Mouse (Mus musculus) neural tube, embryonic 11.5 days (tissue): ENCODE data around the gene Txndc11. TPM values are rescaled to one million over a fixed set of nuclear protein-coding genes. Genes with fewer than 3 reads are reported as not detected.

Experiments used
- ATAC-seq: fragments of 200-750 bp; cut with Nextera tagmentation; 2 replicates; pipeline ENCODE4 v1.8.0; 2017; ENCODE audit warnings: moderate number of reproducible peaks, mild to moderate bottlenecking, moderate TSS enrichment, moderate library complexity; ENCODE audit not compliant: insufficient read depth, low FRiP score, low TSS enrichment
- DNase-seq: peaks from one replicate; pipeline ENCODE4 v3.0.0-alpha.2; 2015; ENCODE audit warnings: low spot score
- H3K27ac ChIP-seq: fragments of 300-500 bp; sonication (generic); 2 replicates; pipeline ENCODE4 v1.5.1; 2014; ENCODE audit warnings: low read depth, mild to moderate bottlenecking, low read length
- H3K27me3 ChIP-seq: fragments of 300-500 bp; sonication (generic); 2 replicates; pipeline ENCODE4 v1.6.1; 2014; ENCODE audit warnings: mild to moderate bottlenecking, low read length, mixed read lengths; ENCODE audit not compliant: control insufficient read depth, insufficient read depth
- H3K36me3 ChIP-seq: fragments of 300-500 bp; sonication (generic); 2 replicates; pipeline ENCODE4 v1.6.1; 2014; ENCODE audit warnings: mild to moderate bottlenecking, low read length, moderate library complexity, mixed read lengths; ENCODE audit not compliant: control insufficient read depth, insufficient read depth
- H3K4me1 ChIP-seq: fragments of 300-500 bp; sonication (generic); 2 replicates; pipeline ENCODE4 v1.6.1; 2014; ENCODE audit warnings: low read length, mixed read lengths; ENCODE audit not compliant: control insufficient read depth, insufficient read depth
- H3K4me2 ChIP-seq: fragments of 300-500 bp; sonication (generic); 2 replicates; pipeline ENCODE4 v1.6.1; 2014; ENCODE audit warnings: low read depth, mild to moderate bottlenecking, moderate library complexity
- H3K4me3 ChIP-seq: fragments of 300-500 bp; sonication (generic); 2 replicates; pipeline ENCODE4 v1.5.1; 2014; ENCODE audit warnings: low read depth, low read length
- H3K9ac ChIP-seq: fragments of 300-500 bp; sonication (generic); 2 replicates; pipeline ENCODE4 v1.6.1; 2014; ENCODE audit warnings: mild to moderate bottlenecking, low read length
- H3K9me3 ChIP-seq: fragments of 300-500 bp; sonication (generic); 2 replicates; pipeline ENCODE4 v1.6.1; 2016; ENCODE audit warnings: low read length; ENCODE audit not compliant: control insufficient read depth
- WGBS: fragments of 180-500 bp; shearing (Covaris S2); extraction: QIAGEN DNeasy Blood & Tissue Kit; methylation state at CpG from one replicate; pipeline ENCODE4 v1.1.7; 2014; 5-methylcytosine and 5-hydroxymethylcytosine counted together
- polyA plus RNA-seq: library from polyadenylated mRNA; unstranded; fragments of >200 nt; fragmentation: Nextera tagmentation; extraction: Ambion mirVana; gene quantifications from 2 replicates; pipeline ENCODE4 v1.2.1, GENCODE M21; 2014

The Txndc11 gene
- polyA plus RNA-seq, 1 experiment from 2014 or later: 32.5 TPM

DNA sequence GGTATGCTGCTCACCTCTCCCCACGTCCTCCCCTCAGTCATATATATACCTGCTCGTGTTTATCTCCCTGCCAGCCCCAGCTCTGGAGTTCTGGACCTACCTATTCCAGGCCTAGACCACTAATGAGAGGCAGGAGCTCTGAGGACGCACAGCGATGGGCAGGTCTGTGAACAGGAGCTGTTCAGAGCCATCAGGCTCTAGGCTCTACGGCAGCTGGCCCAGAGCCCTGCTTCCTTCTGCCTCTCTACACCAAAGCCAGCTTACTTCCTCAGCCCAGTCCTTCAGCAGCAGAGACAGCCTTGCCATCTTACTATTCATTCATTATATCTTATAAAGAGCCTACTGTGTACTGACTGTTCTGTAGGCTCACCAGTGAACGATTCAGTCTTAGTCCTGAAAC, 69.7 kb downstream of the Txndc11 start:
- DNase-seq: no peak
- Histone ChIP-seq H3K36me3 (no peaks in the 10 kb centered on the region), H3K9ac (peak overlapping the region; percentile 10; the same call in 1 of the 2 replicates), H3K4me3 (no peak overlapping the region), H3K27me3 (no peaks in the 10 kb centered on the region), H3K27ac (no peak overlapping the region), H3K4me2 (no peak overlapping the region), H3K4me1 (peaks cover 35% of the 10 kb centered on the region), H3K9me3 (no peaks in the 10 kb centered on the region)
- 98% methylated on average over 6 of the region's 6 CpGs for WGBS
- no peak for ATAC-seq

DNA sequence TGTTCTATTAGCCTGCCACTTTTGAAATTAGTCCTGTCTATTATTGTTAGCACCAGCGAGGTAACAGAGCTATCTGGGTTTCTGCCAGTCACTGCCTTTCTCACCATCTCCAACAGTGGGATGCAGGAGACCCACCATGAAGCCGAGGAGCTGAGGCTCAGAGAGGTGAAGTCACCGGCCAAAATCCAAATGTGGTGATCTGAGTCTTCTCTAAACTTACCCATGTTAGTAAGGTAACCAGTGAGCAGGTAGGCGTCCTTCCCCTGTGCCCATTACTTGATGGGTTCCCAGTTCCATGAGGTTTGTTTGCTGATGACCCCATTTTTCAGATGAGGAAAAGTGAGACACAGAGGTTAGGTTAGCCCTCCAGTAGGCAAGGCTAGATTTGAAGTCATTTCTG, 70.1 kb downstream of the Txndc11 start:
- Histone ChIP-seq H3K4me3 (no peak overlapping the region), H3K27ac (no peak overlapping the region), H3K9ac (no peak overlapping the region), H3K9me3 (no peaks in the 10 kb centered on the region), H3K4me1 (peaks cover 31% of the 10 kb centered on the region), H3K27me3 (no peaks in the 10 kb centered on the region), H3K36me3 (no peaks in the 10 kb centered on the region), H3K4me2 (no peak overlapping the region)
- DNase-seq: no peak
- no peak for ATAC-seq
- 97% methylated on average over 4 of the region's 4 CpGs for WGBS

DNA sequence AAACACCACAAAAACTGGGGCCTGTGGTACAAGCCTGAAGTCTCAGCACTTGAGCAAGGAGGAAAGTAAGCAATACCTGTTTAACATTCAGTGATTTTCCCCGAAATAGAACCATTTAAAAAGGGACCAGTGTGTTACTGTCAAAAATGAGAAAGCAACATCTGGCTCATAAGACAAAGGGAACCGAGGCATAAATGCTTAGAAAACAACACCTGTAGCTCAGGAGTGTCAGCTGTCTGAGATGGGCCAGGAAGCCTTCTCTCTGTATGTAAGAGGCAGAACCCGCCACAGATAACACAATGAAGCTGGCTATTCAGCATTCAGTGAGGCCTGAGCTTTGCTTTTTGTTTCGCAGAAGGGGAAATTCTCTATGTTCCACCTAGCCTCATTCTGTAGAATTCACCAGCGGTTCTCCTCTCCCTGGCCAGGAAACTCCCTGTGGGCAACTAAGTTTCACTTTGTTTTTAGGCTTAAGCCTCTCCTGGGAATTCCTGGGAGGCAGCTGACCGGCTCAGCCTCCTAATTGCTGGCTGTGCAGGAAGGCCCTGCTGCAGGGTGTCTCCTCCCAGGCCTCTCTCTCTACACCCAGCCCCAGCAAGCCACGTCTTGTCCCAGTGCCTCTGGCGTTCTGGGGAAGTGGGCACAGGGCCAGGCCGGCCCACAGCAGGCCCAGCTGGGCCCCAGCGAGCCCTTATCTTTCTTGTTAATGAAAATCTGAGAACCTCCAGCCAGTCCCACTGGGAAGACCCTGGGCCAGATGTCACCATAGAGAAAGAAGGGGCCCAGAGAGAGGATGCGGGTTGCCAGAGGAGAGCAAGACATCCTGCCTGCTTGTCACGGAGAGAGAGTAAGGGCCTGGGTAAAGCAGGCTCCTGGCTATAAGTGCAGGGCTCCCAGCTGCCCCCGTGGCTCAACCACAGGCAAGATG, 71.4 kb downstream of the Txndc11 start:
- DNase-seq (peak; percentile 52), ATAC-seq (no peak)
- WGBS: 37% methylated on average over 13 of the region's 13 CpGs
- no peak overlapping the region for H3K4me2 ChIP-seq
- no peaks in the 10 kb centered on the region for H3K36me3 ChIP-seq
- H3K4me3 ChIP-seq: no peak overlapping the region
- peaks cover 23% of the 10 kb centered on the region for H3K4me1 ChIP-seq
- no peaks in the 10 kb centered on the region for H3K27me3 ChIP-seq
- H3K27ac ChIP-seq: peak overlapping the region; percentile 31; the same call in 1 of the 2 replicates
- peak overlapping the region; percentile 45 for H3K9ac ChIP-seq
- no peaks in the 10 kb centered on the region for H3K9me3 ChIP-seq

DNA sequence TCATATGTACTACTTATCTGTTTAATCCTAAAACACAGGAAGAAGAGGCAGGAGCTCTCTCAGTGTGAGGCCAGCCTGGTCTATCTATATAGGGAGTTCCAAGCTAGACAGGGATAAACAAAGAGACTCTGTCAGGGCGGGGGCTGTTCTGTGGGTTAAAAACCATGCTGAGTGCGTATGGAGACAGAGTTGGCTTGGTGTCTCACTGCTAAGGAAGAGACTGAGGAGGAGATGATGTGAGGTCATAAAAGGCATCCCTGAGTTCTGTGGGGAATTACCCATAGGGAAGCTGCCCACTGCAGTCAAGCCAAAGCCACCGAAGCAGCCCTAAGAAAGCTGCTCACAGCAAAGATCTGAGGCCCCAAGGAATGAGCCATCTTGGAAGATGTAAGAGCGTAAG, 73.8 kb downstream of the Txndc11 start, which contains the start of gene Snn:
TSS of gene Snn (plus strand) at position 301 of the 400 bp plus-strand sequence.
- Histone ChIP-seq H3K4me3 (no peak within 1 kb of the TSS), H3K9me3 (no peaks in the 10 kb centered on the region), H3K27ac (no peak within 1 kb of the TSS), H3K27me3 (no peaks in the 10 kb centered on the region), H3K36me3 (no peaks in the 10 kb centered on the region), H3K4me2 (no peak within 1 kb of the TSS), H3K4me1 (peaks cover 13% of the 10 kb centered on the region; the same call in 1 of the 2 replicates), H3K9ac (no peak within 1 kb of the TSS)
- no peak for ATAC-seq
- WGBS: 87% methylated on average over 4 of the region's 4 CpGs
- no peak for DNase-seq

DNA sequence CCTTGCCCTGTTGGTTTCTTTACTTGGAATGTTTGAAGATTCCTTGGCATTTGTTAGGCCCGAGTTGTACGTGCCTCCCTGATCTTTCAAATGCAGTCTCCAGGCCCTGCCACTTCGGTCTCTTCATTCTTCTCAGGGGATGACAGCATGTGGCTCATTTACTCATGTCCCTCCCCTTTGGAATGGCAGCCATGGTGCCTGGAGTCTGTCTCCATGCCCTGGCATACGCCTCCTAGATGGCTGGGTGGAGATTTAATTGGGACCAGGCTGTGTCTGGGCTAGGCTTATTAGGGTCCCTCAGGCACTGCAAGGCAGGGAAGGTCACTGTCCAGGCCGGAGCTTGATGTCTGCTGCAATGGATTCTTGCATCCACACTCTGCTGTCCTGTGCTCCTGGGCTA, 78.5 kb downstream of the Txndc11 start:
- Histone ChIP-seq H3K27ac (no peak overlapping the region), H3K27me3 (no peaks in the 10 kb centered on the region), H3K9ac (no peak overlapping the region), H3K4me3 (no peak overlapping the region), H3K4me2 (no peak overlapping the region), H3K9me3 (no peaks in the 10 kb centered on the region), H3K4me1 (no peaks in the 10 kb centered on the region), H3K36me3 (no peaks in the 10 kb centered on the region)
- ATAC-seq: no peak
- 79% methylated on average over 5 of the region's 5 CpGs for WGBS
- no peak for DNase-seq

DNA sequence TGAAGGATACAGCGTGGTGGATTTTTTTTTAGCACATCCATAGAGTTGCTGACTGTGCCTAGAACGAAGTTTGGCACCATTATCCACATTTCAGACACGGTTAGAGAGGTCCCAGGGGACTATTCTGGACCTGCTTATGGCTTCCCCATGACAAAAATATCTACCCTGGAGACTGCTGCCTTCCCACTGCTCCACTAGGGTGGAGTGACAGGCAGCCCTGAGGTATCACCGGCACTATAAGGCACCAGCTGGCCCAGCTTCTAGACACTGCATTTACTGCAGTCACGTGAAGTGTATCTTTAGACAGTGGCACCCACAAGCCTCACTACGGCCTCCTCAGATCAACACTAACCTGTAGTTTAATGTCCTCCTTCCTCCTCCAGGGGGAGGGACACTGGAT, 79.6 kb downstream of the Txndc11 start:
- no peak overlapping the region for H3K9ac ChIP-seq
- H3K27me3 ChIP-seq: no peaks in the 10 kb centered on the region
- no peaks in the 10 kb centered on the region for H3K36me3 ChIP-seq
- no peak for ATAC-seq
- no peak overlapping the region for H3K4me3 ChIP-seq
- H3K9me3 ChIP-seq: no peaks in the 10 kb centered on the region
- no peak for DNase-seq
- no peak overlapping the region for H3K4me2 ChIP-seq
- H3K27ac ChIP-seq: no peak overlapping the region
- WGBS: 81% methylated on average over 6 of the region's 6 CpGs
- H3K4me1 ChIP-seq: no peaks in the 10 kb centered on the region

DNA sequence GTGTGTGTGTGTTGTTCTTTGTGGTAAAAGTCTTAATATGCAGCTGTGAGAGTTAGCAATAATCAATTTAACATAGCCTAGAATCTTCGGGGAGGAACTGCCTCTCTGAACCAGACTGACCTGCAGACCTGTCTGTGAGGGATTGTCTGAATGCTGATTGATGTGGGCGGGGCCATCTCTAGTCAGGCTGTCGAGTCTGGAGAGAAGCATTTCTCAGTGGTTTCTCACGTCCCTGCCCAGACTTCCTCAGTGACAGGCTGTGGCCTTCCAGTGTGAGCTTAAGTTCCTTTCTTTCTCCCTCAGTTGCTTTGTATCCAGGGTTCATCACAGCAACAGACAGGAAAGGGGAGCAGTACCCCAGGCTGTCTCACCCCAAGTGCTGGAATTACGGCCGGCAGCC, 80.0 kb downstream of the Txndc11 start:
- no peaks in the 10 kb centered on the region for H3K36me3 ChIP-seq
- H3K9me3 ChIP-seq: no peaks in the 10 kb centered on the region
- no peak overlapping the region for H3K27ac ChIP-seq
- no peak overlapping the region for H3K4me2 ChIP-seq
- no peaks in the 10 kb centered on the region for H3K27me3 ChIP-seq
- ATAC-seq (no peak), DNase-seq (no peak)
- H3K4me1 ChIP-seq: no peaks in the 10 kb centered on the region
- H3K9ac ChIP-seq: no peak overlapping the region
- WGBS: 73% methylated on average over 6 of the region's 6 CpGs
- no peak overlapping the region for H3K4me3 ChIP-seq

- 88% methylated on average over 11 of the region's 11 CpGs for WGBS
- H3K9ac ChIP-seq: no peak overlapping the region
- ATAC-seq (no peak), DNase-seq (no peak)
- H3K27me3 ChIP-seq: no peaks in the 10 kb centered on the region
- no peaks in the 10 kb centered on the region for H3K4me1 ChIP-seq
- no peak overlapping the region for H3K27ac ChIP-seq
- no peak overlapping the region for H3K4me3 ChIP-seq
- H3K9me3 ChIP-seq: no peaks in the 10 kb centered on the region
- H3K4me2 ChIP-seq: no peak overlapping the region
- H3K36me3 ChIP-seq: no peaks in the 10 kb centered on the region
Measured at GRCm38 (mm10) chr16:11051134-11051533, 83.3 kb downstream of the Txndc11 start.

DNA sequence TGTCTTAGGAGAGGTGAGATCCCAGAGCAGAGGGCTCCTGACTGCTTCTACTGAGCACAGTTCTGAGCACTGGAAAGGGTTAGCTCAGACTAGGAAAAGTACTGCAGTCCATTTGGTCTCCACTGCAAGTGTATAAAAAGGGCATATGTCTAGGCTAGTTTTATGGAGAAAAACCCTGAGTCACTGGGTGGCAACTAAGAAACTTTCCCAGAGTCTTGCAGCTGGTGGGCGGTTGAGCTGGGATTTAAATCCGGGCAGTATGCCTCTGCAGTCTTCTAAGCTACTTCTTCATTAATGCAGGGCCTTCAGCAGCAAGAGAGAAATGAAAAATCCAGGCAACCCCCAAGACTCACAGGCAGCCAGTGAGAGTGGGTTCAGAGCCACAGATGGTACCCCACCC, 84.2 kb downstream of the Txndc11 start:
- no peak overlapping the region for H3K4me3 ChIP-seq
- WGBS: 84% methylated on average over 2 of the region's 2 CpGs

More for the DNA sequence above, 84.2 kb downstream of the Txndc11 start:
- H3K4me1 ChIP-seq: no peaks in the 10 kb centered on the region
- no peak overlapping the region for H3K4me2 ChIP-seq
- no peak for ATAC-seq
- no peaks in the 10 kb centered on the region for H3K27me3 ChIP-seq
- no peaks in the 10 kb centered on the region for H3K9me3 ChIP-seq
- H3K27ac ChIP-seq: no peak overlapping the region
- no peaks in the 10 kb centered on the region for H3K36me3 ChIP-seq
- H3K9ac ChIP-seq: no peak overlapping the region
- DNase-seq: no peak
